Mouse (Mus musculus): ENCODE results near the gene Krt8.

Krt8 gene

GRCm38 (mm10) chr15:102004189-102004588 is at the start of gene Krt8:
Gene Krt8 (minus strand): TSS chr15:102004482.
- no peak for DNase-seq (ENCODE audit: low read depth, low spot score)

- peak; percentile 78 for DNase-seq (ENCODE audit: low read depth, low spot score)
Measured at GRCm38 (mm10) chr15:102051920-102052683, 47.8 kb upstream of the Krt8 start.

DNA sequence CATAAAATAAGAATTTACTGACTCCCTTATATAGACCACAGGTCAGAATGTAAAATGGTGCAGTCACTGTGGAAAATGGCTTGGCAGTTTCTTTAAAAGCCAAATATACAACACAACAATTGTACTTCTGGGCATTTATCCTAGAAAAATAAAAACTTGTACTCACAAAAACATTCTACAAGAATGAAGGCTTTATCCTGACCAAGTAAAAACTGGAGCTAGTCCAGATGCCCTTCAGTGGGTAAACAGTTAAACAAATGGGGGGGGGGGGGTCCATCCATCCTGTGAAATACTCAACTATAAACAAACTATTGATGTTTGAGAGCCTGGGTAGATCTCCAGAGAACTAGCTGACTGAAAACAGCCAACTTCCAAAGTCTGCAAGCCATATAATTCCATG is 45.6 kb upstream of the Krt8 start:
- DNase-seq (ENCODE audit: low read depth, low spot score) = no peak

- no peak for DNase-seq (ENCODE audit: low read depth, low spot score)
Measured at GRCm38 (mm10) chr15:102048006-102048405, 43.7 kb upstream of the Krt8 start.

DNA sequence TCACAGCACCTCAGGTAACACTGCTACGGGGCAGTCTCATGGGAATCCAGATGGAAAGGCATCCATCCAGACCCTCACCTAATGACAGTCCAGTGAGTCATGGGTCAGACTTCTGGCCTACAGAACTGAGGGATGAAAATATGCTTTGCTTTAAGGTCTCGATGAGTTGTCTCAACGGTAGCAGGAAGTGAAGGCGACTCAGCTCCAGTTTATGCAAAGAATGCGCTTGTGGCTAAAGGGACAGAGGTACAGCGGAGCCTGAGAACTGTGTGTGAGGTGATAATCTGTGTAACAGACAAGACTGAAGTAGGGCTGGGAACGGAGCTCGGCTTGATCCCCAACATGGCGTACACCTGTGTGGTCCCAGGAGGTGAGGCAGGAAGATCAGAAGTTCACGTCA is 41.4 kb upstream of the Krt8 start:
- no peak for DNase-seq (ENCODE audit: low read depth, low spot score)

DNA sequence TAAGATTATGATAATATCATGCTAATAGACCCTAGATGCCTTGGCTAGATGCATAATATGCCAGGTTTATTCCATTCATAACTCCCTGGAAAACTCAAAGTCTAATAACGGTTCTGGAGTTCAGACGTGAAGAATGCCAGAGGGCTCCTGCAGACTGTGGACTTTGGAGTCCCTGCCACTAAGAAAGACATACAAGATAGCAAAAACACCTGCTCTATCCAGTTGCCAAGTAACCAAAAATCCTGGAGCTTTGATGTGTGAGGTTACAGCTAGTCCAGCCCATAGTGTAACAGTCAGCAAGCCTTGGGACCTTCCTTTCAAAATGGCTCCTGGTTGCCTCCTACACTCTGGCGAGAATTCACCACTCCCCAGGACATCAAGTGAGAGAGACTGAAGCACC is 40.5 kb upstream of the Krt8 start:
- DNase-seq (ENCODE audit: low read depth, low spot score) = no peak

GRCm38 (mm10) chr15:102041951-102042350 is 37.7 kb upstream of the Krt8 start:
- no peak for DNase-seq (ENCODE audit: low read depth, low spot score)

- DNase-seq (ENCODE audit: low read depth, low spot score) = no peak
Measured at GRCm38 (mm10) chr15:102040277-102040676, 36.0 kb upstream of the Krt8 start.

DNA sequence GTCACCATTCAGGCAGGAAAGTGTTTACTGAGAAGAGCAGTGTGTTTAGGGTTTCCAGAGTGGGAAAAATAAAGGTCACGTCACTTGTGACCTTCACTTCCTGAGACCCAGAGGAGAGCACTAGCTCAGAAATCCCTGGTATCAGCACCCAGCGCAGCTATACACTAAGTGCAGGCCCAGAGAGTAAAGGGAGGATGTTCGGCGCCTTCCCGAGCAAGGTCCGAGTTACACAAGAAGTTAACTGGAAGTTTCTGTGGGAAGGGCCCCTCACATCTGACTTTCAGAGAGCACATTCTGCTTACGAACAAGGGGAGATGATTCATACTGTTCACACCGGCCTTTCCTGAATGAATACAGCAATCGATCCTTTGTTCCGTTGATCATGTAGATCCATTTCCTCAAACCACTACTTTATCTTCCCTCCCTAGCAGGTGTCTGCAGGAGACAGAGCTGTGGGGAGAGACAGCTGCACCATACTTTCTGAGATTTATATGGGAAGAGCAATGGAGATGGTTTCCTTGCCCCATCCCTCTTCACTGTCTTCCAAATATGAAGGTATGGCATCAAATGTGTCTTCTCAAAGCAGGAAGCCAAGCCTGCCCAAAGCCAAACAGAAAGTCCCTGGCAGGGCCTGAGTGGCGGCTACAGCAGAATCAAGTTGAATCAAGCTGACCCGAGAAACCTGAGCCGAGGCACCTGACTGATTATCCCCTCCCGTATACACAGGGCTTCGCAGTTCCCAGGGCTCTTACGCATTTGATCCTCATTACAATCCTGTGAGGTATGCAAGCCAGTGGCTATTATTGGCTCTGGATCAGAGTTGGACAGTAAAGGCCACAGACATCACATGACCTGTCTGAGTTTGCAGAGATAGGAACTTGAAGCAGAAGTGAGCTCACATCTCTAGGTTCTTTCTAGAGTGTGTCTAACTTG is 30.1 kb upstream of the Krt8 start:
- no peak for DNase-seq (ENCODE audit: low read depth, low spot score)

DNA sequence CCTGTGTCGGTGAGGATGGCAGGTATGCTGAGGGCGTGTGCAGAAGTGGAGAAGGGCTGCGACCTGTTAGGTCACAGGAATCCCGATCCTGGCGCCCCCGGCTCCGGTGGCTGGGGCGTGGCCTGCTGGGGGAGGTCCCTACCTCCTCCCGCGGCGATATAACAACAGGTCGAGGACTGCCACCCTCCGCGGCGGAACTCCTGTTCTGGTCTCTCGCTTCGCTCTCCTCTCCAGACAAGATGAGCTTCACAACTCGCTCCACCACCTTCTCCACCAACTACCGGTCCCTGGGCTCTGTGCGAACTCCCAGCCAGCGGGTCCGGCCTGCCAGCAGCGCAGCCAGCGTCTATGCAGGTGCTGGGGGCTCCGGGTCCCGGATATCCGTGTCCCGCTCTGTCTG is 23.8 kb upstream of the Krt8 start, which contains the start of gene Krt18:
Gene Krt18, plus strand, starts transcription at position 141 of the 400 bp plus-strand sequence.
- DNase-seq (ENCODE audit: low read depth, low spot score) = no peak

DNA sequence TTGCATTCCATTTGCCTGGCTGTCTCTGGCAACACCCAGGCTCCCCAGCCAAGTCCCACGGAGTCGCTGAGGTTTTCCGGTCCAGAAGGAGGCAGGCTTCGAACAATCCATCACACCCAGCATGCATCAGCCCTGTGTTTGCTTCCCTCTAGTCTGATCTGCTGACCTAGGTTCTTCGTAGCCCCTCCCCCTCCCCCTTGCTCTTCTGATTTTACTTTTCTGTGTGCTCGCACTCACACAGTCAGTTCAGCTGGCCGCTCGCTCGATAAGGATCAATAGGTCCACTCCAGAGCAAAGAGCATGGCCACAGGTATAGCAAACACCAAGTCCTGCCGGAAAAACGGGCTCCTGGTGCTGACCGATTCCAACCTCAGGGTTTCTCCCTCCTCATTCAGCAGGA is 22.1 kb upstream of the Krt8 start:
- no peak for DNase-seq (ENCODE audit: low read depth, low spot score)

- no peak for DNase-seq (ENCODE audit: low read depth, low spot score)
Measured at GRCm38 (mm10) chr15:102025136-102025872, 21.0 kb upstream of the Krt8 start.

- no peak for DNase-seq (ENCODE audit: low read depth, low spot score)
Measured at GRCm38 (mm10) chr15:102023888-102024287, 19.6 kb upstream of the Krt8 start.

GRCm38 (mm10) chr15:102022481-102022880 is 18.2 kb upstream of the Krt8 start:
- no peak for DNase-seq (ENCODE audit: low read depth, low spot score)

DNA sequence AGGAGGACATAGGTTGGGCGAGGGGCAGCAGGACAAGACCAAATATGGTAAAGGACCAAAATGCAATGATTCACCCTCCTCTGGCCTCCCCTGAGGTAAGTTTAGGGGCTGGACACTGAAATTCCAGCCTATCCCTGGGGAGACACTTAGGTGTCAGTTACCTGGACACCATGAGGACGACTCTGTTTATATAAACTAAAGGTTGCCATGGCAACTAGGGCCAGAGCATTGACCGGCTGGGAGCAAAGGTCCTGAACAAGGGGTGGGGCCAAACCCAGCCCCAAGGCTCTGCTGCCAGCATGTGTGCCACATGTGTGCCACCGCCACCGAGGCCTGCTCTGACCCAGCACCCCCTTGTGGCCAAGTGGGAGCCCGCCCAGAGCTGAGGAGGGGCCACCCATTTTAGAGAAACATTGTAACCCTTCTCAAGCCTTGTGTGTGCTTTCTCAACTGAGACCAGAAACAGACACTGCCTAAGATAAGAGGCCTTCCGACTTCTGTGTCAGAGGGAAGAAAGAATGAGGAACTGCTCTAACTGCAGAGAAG is 13.7 kb upstream of the Krt8 start:
- no peak for DNase-seq (ENCODE audit: low read depth, low spot score)

- DNase-seq (ENCODE audit: low read depth, low spot score) = no peak
Measured at GRCm38 (mm10) chr15:102016787-102017186, 12.5 kb upstream of the Krt8 start.

GRCm38 (mm10) chr15:102016096-102016495 is 11.8 kb upstream of the Krt8 start:
- DNase-seq (ENCODE audit: low read depth, low spot score) = no peak

DNA sequence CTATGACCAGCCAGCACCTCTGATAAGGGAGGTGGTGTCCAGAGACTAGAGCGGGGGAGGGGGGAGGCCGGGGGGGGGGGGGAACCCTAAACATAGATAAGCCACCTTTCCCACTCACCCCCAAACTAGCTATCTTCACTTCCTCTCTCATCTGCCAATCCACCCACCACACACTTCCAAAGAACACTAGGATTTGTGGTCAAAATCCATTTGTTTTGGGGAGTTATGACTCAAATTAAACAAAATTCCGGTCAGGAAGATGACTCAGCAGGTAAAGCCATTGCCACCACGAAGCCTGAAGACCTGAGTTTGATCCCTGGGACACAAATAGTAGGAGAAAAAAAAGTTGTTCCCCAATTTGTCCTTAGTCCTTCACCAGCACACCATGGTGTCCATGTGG is 10.6 kb upstream of the Krt8 start:
- DNase-seq (ENCODE audit: low read depth, low spot score) = no peak

DNA sequence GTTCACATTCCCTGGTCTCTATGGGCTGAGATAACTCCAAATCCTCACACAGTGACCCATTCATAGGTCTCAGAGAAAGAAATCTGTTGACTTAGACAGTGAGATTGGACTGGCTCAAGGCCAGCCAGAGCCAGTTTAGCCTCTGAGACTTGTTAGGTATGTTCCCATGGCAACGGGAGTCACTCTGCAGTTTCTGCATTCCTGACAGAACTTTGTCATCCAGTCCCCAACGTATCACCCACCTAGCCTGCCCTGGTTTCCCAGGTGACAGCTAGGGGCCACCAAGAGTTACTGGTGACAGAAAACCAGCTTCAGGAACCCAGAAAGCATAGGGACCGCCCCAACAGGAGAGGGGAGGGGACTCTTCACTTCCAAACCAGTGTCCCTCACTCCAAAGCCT is 9.4 kb upstream of the Krt8 start:
- DNase-seq (ENCODE audit: low read depth, low spot score) = peak; percentile 54

GRCm38 (mm10) chr15:102012260-102012765 is 8.0 kb upstream of the Krt8 start:
- no peak for DNase-seq (ENCODE audit: low read depth, low spot score)

DNA sequence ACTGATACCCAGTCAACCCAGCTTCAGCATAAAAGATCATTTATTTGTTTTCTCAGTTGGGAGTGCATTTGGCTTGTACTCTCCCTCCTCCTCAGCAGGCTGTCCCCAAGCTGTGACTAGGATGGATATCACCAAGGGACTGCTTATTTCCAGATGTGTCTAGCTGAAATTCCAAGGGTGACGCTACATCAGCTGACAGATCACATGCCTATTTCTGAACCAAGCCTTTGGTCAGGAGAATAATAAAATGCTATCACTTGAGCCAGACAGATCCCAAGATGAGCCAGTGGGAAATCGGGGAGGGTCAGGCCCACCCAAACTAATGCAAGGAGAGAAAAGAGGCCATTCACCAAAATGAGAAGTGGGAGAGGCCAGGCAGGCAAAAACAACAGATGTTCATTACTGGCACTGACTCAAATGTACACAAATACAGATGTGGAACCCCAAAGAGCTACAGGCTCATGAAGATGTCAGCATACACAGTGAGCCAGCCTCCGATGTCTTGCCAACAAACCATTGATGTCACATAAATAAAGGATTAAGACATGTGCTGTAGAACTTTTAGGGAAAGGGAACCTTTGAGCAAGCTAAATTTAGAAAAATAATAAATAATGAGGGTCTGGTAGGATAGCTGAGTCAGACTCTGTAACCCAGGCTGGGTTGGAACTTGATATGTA is 6.4 kb upstream of the Krt8 start:
- DNase-seq (ENCODE audit: low read depth, low spot score) = peak; percentile 72

All from brain, adult 2 months (tissue).